Mouse (Mus musculus) Muller cell, postnatal 12 days (primary cell): Measurements from ENCODE around the gene Phospho1.

Experiments used
- DNase-seq: peaks from one replicate; pipeline ENCODE4 v3.0.0-alpha.2; 2015; ENCODE audit errors: inconsistent ontology term

Phospho1 gene

DNA sequence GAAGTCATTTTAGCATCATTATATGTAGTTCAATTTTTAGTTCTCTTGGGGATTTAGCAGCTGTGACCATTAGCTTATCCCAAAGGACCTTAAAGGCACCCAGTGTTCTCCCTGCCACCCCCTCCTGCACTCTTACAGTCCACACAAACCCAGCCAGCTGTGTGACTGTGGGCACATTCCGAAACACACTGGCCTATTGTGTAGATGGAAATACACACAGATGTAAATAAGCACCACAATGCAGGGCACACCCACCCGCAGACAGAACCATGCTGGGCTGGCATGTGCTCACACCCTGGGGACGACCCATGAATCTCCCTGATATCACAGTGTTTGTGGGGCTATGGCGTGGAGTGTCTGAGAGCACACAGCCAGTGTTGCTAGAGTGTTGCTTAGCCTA, 12.1 kb upstream of the Phospho1 start:
- no peak for DNase-seq

DNA sequence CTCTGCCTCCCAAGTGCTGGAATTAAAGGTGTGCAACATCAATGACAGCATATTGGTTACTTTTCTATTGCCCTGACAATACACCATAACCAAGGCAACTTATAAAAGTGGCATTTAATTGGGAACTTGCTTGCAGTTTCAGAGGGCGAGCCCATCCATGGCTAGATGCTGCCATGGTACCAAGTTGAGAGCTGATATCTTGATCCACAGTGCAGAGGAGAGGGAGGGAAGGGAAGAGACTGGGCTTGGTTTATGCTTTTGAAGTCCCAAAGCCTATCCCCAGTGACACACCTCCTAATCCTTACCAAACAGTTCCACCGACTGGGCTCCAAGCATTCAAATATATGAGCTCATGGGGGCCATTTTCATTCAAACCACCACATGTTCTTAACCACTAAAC, 10.2 kb upstream of the Phospho1 start:
- DNase-seq, result no peak

DNA sequence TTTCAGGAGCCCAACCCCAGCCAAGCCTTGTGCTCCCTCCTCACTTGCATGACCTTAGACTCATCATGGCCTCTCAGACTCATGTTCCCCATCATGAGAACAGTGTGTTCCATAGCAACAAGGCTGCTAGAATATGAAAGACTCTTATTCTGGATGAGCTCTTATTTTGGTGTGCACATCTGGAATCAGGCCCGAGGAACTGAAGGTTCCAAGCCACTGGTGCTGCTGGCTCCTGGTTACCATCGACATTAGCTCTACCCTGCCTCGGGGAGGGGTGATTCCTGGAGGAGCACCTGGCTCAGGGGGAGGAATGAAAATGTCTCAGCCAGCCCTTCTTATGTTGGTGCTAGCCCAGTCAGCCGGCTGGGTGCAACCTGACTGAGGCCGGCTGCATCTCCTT, 9.4 kb upstream of the Phospho1 start:
- no peak for DNase-seq

DNA sequence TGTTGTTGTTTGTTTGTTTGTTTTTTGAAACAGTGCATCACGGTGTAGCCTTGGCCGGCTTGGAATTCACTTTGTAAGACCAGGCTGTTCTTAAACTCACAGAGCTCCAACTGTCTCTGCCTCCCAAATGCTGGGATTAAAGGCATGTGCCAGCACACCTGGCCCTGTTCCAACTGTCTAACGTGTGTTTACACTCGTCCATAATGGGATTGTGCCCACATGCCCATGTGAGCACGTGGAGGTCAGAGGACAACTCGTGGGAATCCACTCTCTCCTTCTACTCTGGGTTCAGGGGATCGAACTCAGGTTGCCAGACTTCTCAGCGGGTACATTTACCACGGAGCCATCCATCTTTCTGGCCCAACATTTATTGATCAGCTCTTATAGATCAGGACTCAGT, 8.9 kb upstream of the Phospho1 start:
- no peak for DNase-seq

DNA sequence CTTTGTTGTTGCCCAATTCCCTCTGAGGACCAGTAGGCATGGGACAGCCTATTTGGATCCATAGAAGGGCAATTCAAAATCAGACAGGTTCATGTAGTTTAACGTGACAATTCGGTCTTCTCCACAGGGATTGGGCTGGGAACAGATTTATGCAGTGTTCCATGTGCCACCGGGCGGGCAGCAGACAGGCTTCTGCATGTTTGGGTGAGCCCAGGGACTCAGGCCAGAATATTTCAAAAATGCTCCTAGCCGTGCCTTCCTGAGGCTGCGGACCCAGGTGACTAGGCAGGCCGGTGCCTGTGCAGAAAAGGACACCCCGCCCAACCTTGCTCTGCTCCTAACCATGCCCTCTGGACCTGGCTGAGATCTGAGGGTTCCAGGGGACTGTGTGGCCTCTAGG, 5.2 kb upstream of the Phospho1 start:
- DNase-seq, result no peak

DNA sequence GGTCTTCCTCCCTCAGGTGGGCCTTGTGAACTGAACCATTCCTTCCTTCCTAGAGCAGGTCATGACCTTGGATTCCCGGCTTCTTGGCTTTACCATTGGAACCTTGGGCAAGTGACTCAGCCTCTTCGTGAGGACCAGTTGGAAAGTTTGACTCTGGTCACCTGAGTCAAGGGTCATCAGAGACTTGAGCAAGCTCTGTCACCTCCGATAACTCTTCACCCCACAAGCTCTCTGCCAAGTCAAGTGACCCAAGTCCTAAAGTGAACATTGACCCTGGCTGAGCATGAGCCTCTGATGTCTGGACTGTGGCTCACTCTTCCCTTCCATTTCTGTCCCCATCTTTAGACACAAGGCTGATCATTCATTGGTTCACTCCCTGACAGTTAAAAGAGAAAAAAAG, 2.8 kb upstream of the Phospho1 start:
- DNase-seq, result no peak

DNA sequence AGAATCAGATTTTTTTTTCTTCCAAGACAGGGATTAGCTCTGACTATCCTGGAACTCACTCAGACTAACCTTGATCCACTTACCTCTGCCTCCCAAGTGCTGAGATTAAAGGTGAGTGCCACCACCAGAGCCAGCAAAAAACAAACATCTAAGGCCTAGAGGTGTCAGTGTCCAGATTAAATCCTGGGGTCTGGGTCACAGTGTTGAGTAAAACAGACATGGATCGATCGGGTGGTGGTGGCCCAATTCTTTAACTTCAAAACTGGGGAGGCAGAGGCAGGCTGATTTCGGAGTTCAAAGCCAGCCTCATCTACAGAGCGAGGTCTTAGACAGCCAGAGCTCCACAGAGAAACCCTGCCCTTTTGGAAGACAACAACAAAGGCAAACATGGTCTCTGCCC, 1.9 kb upstream of the Phospho1 start:
- no peak for DNase-seq

DNA sequence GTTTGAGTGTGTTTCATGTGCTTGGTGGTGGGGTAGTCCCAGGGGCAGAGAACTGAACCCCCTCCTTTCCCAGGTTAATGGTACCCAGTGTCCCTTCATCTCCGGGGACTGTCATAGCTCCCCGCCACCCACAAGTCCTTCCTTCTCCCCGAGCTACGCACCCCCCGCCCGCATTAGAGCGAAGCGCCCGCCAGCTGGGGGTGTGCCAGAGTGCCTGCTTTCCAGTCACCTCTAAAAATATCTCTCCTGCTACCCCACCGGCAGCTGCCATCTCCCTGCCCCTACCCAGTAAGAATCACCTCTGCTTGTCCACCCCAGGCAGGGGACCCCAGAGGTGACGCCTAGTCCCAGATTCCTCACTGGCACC, 561 bp downstream of the Phospho1 start:
- DNase-seq, result peak; percentile 63

DNA sequence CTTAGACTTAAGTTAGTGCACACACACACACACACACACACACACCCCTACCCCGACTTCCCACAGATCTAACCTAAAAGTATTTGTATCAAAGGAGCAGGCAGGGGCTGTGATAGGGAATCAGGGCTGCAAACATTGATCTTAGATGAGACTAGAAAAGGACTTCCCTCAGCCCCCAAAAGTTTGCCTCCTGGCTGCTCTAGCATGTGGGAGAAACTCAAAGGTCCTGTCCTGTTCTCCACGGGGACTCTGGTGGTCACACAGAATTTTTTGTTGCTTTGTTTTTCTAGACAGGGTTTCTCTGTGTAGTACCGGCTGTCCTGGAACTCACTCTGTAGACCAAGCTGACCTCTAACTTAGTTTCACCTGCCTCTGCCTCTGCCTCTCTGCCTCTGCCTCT, 1.3 kb downstream of the Phospho1 start:
- DNase-seq, result no peak

DNA sequence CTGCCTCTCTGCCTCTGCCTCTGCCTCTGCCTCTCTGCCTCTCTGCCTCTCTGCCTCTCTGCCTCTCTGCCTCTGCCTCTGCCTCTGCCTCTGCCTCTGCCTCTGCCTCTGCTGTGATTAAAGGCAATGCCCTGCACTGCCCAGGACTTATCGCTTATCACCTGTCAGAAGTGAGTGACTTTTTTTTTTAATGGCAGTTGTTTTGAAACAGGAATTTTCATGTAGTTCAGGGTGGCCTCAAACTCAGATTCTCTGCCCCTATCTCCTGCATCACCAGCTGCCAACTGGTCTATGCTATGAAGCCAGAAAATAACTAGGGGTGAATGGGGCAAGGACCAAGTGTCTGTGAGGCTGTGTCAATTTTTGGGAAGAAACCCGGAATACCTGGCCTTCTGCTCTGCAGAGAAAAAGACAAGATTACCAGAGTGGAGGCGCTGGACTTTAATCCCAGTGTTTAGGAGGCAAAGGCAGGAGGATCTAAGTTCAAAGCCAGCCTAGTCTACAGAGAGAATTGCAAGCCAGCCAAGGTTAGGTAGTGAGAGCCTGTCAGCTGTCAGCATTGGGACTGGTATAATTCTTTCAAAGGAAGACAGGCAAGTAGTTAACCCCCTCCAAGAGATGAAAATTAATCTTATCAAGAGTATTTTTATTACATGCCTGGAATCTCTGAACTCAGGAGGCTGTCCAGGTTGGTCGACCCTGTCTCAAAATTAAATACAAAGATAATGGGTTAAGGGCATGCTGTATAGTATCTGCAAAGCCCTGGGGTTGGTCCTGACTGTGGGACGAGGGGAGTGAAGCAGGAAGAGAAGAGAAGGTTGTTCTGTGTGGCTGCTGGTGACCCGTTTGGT, 2.2 kb downstream of the Phospho1 start:
- DNase-seq, result no peak

DNA sequence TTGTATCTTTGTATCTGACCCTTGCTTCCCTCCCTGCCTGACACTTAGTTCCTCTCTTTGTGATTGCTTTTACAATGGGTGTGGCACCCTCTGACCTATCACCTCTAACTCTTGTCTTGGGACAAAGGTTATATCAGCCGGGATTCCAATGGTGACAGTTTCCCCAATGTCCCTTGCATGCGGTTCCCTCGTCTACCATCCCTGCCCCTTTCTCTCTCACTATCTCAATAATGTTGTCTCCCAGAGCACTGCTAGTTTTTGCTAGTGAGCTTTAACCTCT, 2.8 kb downstream of the Phospho1 start:
- DNase-seq, result no peak

DNA sequence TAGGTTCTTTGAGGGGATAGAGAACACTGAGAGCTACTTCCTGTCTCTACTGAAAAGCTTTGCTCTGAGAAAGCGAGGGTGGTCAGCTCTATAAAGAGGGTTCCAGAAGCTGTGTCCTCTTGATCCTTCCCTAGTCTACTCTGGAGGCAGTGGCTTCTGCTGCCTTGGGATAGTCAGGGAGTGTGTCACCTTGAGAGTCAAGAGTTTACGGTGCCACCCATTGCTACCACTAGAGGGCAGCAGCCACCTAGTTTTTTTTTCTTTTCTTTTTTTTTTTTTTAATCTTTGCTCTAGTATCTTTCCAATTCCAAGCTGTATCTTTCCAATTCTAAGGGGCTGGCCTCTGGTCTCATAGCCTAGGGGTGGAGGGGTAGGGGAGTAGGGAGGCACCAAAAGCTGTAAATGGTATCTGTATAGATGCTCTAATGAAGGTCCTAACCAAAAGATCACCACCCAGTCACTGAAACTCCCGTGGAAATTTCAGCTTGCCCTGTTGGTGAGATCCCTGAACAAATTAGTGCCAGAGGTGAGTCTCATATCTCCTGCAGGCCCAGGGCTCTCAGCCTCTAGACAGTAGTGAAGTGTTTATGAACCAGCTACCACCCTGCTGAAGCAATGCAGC, 3.3 kb downstream of the Phospho1 start:
- peak; percentile 58 for DNase-seq

DNA sequence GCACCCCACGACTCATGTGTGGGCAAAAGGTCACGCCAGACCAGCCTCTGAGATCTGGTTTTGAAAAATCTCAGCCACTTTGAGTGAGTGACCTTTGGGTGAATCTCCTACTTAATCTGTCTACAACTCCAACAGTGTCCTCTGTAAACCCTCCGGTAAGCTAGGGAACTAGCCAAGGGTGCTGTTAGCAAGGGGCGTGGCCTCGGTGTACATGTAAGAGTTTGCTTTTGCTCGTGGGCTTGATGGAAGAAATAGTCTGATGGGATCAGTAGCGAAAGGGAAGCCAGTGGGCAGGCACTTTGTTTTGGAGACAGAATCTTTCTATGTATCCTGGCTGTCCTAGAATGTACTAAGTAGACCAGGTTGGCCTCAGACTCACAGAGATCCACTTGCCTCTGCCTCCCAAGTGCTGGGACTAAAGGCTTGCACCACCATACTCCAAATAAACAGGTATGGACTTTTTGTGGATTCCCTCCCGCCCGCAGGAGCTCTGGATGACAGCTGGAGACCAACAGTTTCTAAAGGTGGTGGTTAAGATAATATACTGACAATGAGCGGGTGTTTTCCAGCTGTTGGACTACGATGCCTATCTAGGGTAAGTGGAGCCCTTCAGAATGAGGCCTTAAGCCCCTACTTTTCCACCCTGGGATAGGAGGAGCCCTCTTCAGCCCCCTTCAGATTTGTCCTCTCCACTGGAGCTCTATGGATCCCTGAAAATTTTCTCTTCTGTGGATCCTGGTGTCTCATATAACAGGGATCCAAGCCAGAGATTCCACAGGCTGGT, 4.1 kb downstream of the Phospho1 start:
- no peak for DNase-seq

DNA sequence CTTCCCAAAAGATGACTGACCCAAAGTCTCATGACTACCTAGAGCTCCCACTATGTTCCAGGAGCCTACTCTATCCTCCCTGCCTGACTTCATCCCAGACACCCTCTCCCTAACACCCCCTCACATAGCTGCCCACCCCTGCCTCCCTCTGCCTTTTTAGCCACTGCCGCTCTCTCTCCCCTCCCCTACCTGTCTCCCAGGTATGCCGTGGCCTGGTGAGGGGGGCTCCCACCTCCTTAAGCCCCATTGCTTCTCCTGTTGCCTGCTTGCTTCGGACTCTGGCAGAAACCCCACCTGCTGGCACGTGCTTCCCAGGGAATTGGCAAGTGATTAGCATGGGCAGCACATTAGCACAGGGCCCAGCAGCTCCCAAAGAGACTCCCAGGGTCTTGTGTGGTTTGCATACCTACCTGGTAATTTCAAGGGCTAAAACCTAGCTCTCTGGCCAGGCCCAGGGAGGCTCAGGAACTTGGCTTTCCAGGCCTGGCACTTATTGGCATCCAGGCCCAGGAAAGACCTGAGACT, 5.3 kb downstream of the Phospho1 start:
- DNase-seq, result no peak

DNA sequence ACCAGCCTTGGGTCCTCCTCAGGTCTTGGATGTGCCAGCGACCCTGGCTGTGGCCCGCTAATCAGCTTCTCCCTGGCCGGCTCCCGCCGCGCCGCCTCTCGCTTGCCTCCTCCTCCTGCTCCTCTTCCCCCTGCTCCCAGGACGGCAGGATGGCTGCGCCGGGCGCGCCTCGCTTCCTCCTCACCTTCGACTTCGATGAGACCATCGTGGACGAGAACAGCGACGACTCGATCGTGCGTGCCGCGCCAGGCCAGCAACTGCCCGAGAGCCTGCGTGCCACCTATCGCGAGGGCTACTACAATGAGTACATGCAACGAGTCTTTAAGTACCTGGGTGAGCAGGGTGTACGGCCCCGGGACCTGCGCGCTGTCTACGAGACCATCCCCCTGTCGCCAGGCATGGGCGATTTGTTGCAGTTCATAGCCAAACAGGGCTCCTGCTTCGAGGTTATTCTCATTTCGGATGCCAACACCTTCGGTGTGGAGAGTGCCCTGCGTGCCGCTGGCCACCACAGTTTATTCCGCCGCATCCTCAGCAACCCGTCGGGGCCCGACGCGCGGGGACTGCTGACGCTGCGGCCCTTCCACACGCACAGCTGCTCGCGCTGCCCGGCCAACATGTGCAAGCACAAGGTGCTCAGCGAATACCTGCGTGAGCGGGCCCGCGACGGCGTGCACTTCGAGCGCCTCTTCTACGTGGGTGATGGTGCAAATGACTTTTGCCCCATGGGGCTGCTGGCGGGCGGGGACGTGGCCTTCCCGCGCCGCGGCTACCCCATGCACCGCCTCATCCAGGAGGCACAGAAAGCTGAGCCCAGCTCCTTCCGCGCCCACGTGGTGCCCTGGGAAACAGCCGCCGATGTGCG, 6.3 kb downstream of the Phospho1 start:
- DNase-seq, result no peak

DNA sequence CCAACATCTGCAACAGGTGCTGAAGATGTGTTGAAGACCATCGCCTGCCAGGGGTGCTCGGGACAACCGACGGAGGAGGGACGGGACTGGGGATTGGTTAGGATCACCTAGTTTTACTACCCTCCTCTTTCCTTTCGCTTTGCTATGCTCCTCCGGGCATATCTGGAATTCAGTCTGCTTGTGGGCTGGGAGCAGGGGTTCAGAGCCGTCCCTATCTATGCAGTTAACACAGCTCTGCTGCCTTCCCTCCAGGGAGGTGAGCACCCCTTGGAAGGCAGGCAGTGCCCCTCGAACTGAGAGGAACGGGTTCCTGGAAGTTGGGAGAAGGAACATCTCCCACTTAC, 6.9 kb downstream of the Phospho1 start:
- DNase-seq, result no peak

DNA sequence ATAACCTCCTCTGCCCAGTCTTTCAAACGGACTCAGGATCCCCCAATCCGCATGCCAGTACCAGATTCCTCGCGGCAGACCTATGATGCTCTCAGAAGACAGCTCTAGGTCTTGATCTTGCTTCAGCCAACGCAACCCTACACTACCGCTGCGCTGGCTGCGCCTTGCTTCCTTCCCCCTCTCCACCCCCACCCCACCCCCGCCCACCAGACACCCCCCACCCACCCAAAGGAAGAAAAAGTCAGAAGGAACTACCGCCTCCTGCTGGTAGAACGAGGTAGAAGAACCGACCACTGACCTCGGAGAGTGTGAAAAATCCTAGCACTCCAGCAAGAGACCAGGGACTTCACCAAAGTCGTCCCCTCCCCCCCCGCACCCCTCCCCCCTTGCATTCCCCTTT, 7.3 kb downstream of the Phospho1 start:
- DNase-seq, result no peak

DNA sequence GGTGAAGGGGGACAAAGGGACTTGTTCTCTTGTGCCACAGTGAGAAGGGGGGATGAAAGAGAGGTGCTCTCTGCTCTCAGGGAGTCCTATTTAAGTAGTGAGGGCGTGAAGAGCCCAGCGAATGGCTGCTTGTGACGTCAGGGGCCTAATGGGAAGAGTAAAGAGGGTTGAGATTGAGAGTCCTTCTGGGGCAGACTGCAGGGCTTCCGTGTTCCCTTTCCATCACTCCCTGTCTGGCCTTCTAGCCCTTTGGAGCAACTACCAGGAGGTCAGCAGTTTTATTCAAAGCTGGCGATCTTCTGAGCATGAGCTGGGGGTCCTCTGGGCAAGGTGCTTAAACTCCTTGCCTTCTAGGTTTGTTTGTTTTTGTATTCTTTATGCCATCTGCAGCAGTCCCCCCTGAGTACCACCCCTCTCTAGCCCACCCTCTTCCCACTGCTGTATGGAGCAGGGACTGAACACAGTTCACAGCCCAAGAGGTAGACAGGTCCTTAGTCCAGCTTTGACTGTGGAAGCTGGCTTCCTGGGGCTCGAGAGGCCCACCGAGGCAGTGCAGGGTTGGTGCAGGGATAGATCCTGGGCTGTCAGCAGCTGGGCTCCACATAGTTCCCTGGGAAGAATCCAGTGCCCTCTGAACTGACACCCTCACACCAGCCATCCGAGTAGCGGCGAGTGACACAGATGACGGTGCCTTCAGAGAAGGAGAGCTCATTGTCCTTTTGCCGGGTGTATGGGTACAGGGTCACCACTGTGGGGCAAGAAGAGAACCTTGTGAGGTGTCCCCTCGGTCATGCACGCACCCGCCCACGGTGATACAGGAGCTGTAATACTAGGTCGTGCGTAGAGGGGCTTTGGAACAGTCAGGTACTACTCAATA, 8.1 kb downstream of the Phospho1 start:
- DNase-seq, result no peak

DNA sequence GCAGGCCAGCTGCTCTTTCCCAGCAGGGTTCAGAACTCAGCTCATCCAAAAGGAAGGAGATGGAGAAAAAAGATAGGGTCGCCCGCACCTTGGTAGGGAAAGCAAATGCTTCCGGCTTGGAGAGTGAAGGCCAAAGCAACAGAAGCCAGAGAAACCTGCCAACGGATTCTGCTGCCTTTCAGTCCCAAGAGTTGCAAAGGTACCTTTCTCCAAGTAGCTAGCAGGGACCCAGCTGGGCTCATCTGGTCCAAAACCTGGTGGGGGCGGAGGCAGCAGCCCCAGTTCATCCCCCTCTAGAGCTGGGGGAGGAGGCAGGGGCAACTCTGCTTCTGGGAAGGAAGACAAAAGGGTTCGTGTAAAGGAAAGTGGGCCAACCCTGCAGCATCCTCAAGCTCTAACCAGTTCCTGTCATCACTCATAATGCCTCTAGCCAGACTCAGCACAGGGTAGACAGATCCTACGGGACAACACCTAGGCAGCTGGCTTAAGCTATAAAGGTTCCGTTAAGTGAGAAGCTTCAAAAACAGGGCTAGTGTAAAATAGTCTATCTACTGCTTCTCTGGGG, 8.8 kb downstream of the Phospho1 start:
- no peak for DNase-seq

DNA sequence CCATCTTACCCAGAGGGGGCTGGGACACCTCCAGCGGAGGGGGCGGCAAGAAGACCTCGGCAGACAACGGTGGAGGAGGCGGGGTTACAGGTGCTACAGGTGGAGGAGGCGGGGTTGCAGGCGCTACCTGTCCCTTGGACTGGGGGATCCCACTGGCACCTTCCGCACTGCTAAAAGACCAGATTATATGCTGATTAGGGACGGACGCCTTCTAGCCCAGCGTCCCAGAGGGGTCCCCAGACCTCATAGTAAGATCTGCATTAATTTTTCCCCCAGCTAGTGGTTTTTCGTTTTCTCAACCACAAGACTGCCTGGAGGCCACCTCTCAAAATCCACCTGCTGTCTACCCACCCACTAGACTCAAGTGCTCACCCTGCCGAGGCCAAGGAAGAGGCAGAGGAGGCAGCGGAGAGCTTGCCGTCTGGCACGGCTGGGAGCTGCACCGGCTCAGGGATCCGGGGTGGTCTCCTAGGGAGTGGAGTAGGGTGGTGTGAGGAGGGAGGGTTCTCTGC, 9.4 kb downstream of the Phospho1 start:
- DNase-seq, result no peak
